Mouse (Mus musculus) ES-E14 (cell line): ENCODE data around the gene Ankrd35.

ENCODE experiments used
- CHD2 ChIP-seq: IDR thresholded peaks from 2 replicates; pipeline ENCODE4 v1.6.1; 2014; ENCODE audit warnings: mild to moderate bottlenecking, low read depth, low read length, inconsistent platforms
- MAFK ChIP-seq: IDR thresholded peaks from 2 replicates; pipeline ENCODE4 v1.6.1; 2014; ENCODE audit warnings: mild to moderate bottlenecking, low read depth, low read length, inconsistent platforms; ENCODE audit not compliant: insufficient read depth

GRCm38 (mm10) chr3:96692506-96692905 is 22.6 kb downstream of the Ankrd35 start:
- TF ChIP-seq CHD2 = no peak
- TF ChIP-seq MAFK = no peak
